9 mouse cellular contexts compared by ENCODE assay signal in genomic region chr11:102606751-102607171, GRCm38 (mm10). TPM values are rescaled to one million over a fixed set of nuclear protein-coding genes. Genes with fewer than 3 reads are reported as not detected.
A peak's percentile ranks its signal among the peaks of the same experiment; 100 is the strongest.
DNase-seq lines count a peak whose midpoint lies in the region; TF ChIP-seq lines count a peak whose summit lies in the region.
"Had no signal": no experiment of that assay in that cellular context is flagged by ENCODE, and none has a peak within 500 bp of the region (broad histone marks: within the 10 kb centered on the region; RNA-seq: fewer than 3 reads in every experiment).

No protein-coding gene starts in this region.

- peaks cover 76% of the 10 kb centered on the region for H3K27me3 ChIP-seq in E14TG2a.4 (ENCODE audit: insufficient read depth, low read length)
- peaks cover 58% of the 10 kb centered on the region for H3K27me3 ChIP-seq in midbrain, embryonic 10.5 days (ENCODE audit: low read depth, poor library complexity, severe bottlenecking)

- peak overlapping the region; percentile 97 for H3K27ac ChIP-seq in midbrain, embryonic 10.5 days (replicated peaks)
- H3K27ac ChIP-seq: liver, embryonic 14.5 days had no signal

- intact Hi-C loops in heart, postnatal 10 days (cut with DNase I), result loop anchor here (2.0 to 5.0 kb wide), 2 partner anchors 28 to 36 kb away; partner anchors contain the start of gene Gm11627

- peak; percentile 49 for DNase-seq in brain, embryonic 14.5 days (ENCODE audit: low read depth)
- DNase-seq in heart, postnatal 10 days, result peak; percentile 48 to 54
- DNase-seq in midbrain, embryonic 10.5 days (ENCODE audit: low spot score), result no peak
- DNase-seq in T-cell, adult 2 months (ENCODE audit: low spot score), result no peak
- DNase-seq in layer of hippocampus, postnatal 25 days (ENCODE audit: extremely low spot score in 1 of 2, low spot score in 1 of 2), result no peak
- no peak for DNase-seq in gastrocnemius, adult 18-20 months (ENCODE audit: low spot score)
- DNase-seq: thymus, adult 18-20 months had no signal

- H3K4me3 ChIP-seq in E14TG2a.4 (replicated peaks; ENCODE audit: low read length), result peak overlapping the region; percentile 83
- peak overlapping the region; percentile 75 for H3K4me3 ChIP-seq in midbrain, embryonic 10.5 days

- peaks cover 66% of the 10 kb centered on the region for H3K4me1 ChIP-seq in E14TG2a.4 (replicated peaks; ENCODE audit: low read depth, low read length)
- H3K4me1 ChIP-seq in midbrain, embryonic 10.5 days, result peaks cover 91% of the 10 kb centered on the region

- no peak for TF ChIP-seq POLR2A in brain, embryonic 14.5 days (IDR thresholded peaks at IDR 0.05; ENCODE audit: borderline replicate concordance, extremely low read depth, insufficient read depth, insufficient read length, poor library complexity, severe bottlenecking)

- WGBS in midbrain, embryonic 10.5 days, result under 1% methylated on average over 12 of the region's 12 CpGs

- no peaks in the 10 kb centered on the region for H3K36me3 ChIP-seq in E14TG2a.4 (ENCODE audit: insufficient read depth, low read length)
- H3K36me3 ChIP-seq in midbrain, embryonic 10.5 days, result peaks cover 5% of the 10 kb centered on the region; the same call in 1 of the 2 replicates

- no peaks in the 10 kb centered on the region for H3K9me3 ChIP-seq in E14TG2a.4 (ENCODE audit: low read length)
- H3K9me3 ChIP-seq in midbrain, embryonic 10.5 days (replicated peaks), result no peaks in the 10 kb centered on the region

- no peak for TF ChIP-seq CTCF in E14TG2a.4 (conservative IDR thresholded peaks at IDR 0.05; ENCODE audit: low read length)
- TF ChIP-seq CTCF in brain, embryonic 14.5 days (IDR thresholded peaks at IDR 0.05; ENCODE audit: borderline replicate concordance, extremely low read depth, insufficient read depth, insufficient read length), result no peak

RNA-seq across cellular contexts. Expression of gene Fzd2, which starts 2.6 kb away (rescaled TPM):
- 35.6 and 59.4 TPM in 2 replicates for polyA plus RNA-seq in brain, embryonic 14.5 days (2012; rRNA removed)
- total RNA-seq in heart, postnatal 10 days (2021), result 10 to 100 TPM; 11.1 to 15.7 TPM
- 26.5 and 27.9 TPM in 2 replicates for polyA plus RNA-seq in midbrain, embryonic 10.5 days (2016; fragmentation: Nextera tagmentation; extraction: Ambion mirVana)
- total RNA-seq in layer of hippocampus, postnatal 25 days (2021), result 1 to 10 TPM; 6.6 to 9.9 TPM
- total RNA-seq in gastrocnemius, adult 18-20 months (2021), result 1 to 10 TPM in 1 of 2 experiments, under 1 TPM in 1; 0.89 to 1.8 TPM

RNA-seq across cellular contexts. Expression of gene Gm11627, which starts 27.5 kb away (rescaled TPM):
- 3.6 and 4.6 TPM in 2 replicates for polyA plus RNA-seq in brain, embryonic 14.5 days (2012; rRNA removed)
- 1 to 10 TPM; 1.7 to 2.8 TPM for total RNA-seq in heart, postnatal 10 days (2021)
- 11.1 and 12.6 TPM in 2 replicates for polyA plus RNA-seq in midbrain, embryonic 10.5 days (2016; fragmentation: Nextera tagmentation; extraction: Ambion mirVana)
- total RNA-seq in layer of hippocampus, postnatal 25 days (2021), result 1 to 10 TPM; 3.1 to 3.7 TPM
- total RNA-seq in gastrocnemius, adult 18-20 months (2021), result under 1 TPM in 1 of 2 experiments, not detected in 1; 0.43 TPM

RNA-seq across cellular contexts. Expression of gene Gpatch8, which starts 50.6 kb away (rescaled TPM):
- 46.1 and 58.4 TPM in 2 replicates for polyA plus RNA-seq in brain, embryonic 14.5 days (2012; rRNA removed)
- total RNA-seq in heart, postnatal 10 days (2021), result 10 to 100 TPM; 25.2 to 28.2 TPM
- polyA plus RNA-seq in midbrain, embryonic 10.5 days (2016; fragmentation: Nextera tagmentation; extraction: Ambion mirVana), result 65.5 and 73.8 TPM in 2 replicates
- total RNA-seq in layer of hippocampus, postnatal 25 days (2021), result 10 to 100 TPM; 38.3 to 49.4 TPM
- 10 to 100 TPM; 26.1 to 27.1 TPM for total RNA-seq in gastrocnemius, adult 18-20 months (2021)

RNA-seq across cellular contexts. Expression of gene Meioc, which starts 56.8 kb away (rescaled TPM):
- polyA plus RNA-seq in brain, embryonic 14.5 days (2012; rRNA removed), result 0.03 and 0.11 TPM in 2 replicates
- under 1 TPM in 1 of 2 experiments, not detected in 1; 0.05 TPM for total RNA-seq in heart, postnatal 10 days (2021)
- 0.16 and 0.41 TPM in 2 replicates for polyA plus RNA-seq in midbrain, embryonic 10.5 days (2016; fragmentation: Nextera tagmentation; extraction: Ambion mirVana)
- not detected for total RNA-seq in layer of hippocampus, postnatal 25 days (2021)
- not detected for total RNA-seq in gastrocnemius, adult 18-20 months (2021)

Comparison
In these comparisons a context has a peak if more than half of its experiments do, and no peak if none do; other contexts are left out.
1. DNase-seq: peak in brain, embryonic 14.5 days (single experiment) and heart, postnatal 10 days (2 of 2); none in midbrain, embryonic 10.5 days (single experiment), T-cell, adult 2 months (single experiment), layer of hippocampus, postnatal 25 days (0 of 2) and gastrocnemius, adult 18-20 months (single experiment).